Mouse (Mus musculus): ENCODE measurements around the gene Nfatc3.

DNA sequence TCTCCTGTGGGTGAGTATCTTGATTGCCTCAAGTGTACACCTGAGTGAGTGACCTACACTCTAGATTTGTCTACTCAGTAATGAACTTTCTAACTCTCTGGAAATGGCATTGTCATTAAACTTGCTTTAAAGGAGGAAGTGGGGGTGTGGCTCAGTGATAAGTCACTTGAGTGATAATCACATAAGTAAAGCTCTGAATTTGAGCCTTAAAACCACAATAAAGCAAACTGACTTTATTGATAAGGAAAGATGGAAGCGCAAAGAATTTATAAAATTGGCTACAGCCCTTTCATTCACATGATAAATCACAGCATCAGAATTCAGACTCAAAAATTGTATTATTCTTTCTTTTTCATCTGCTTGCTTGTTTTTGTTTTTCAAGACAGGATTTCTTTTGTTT is 98.8 kb downstream of the Nfatc3 start:
- TF ChIP-seq POLR2A (IDR thresholded peaks at IDR 0.05; ENCODE audit: borderline replicate concordance, control insufficient read depth, low read depth, low read length) (no peak), CTCF (IDR thresholded peaks at IDR 0.05; ENCODE audit: control insufficient read depth, insufficient read depth, low read length) (no peak)
